ENCODE assay signal across 8 mouse cellular contexts in the genomic region with DNA sequence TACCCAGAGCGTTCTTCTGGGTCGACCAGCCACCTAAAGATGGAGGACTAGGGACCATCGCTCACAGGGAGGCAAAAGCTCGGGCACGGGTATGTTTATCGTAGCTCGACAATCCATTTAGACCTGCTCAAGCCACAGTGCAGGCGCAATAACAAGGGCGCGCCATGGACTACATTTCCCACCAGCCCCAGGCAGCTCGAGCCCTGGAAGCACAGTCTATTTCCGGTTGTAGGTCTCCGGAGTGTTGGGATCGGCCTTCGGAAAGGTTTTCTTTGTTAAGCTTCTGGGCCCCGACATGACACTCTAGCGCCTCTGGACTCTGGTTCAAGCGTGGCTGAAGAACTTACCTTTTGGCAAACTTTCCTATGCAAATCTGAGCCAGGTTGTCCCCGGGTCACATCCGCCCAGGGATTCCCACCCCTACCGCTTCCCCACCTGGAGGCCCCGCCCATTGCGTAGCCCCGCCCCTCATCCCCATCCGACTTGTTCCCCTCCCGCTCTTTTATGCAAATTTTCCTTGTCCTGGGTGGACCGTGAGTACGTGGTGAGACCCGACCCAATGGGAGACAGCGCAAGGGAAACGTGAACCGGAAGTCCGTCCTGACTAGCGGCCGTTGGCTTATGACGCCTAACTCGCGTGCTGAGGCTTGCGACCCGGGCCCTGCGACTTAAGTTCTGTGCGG. TPM values are rescaled to one million over a fixed set of nuclear protein-coding genes. Genes with fewer than 3 reads are reported as not detected.
DNase-seq lines count a peak whose midpoint lies in the region; ATAC-seq and TF ChIP-seq lines count a peak whose summit lies in the region.

A gene (plus strand): TSS at position 591 of the 683 bp plus-strand sequence.

- TF ChIP-seq CTCF in bone marrow, adult 2 months (IDR thresholded peaks at IDR 0.05; ENCODE audit: control insufficient read depth, insufficient read depth, low read length) = no peak
- TF ChIP-seq CTCF in midbrain, postnatal 0 days (IDR thresholded peaks at IDR 0.05) = no peak

- peak; percentile 100 for DNase-seq in 3T3-L1 (ENCODE audit: low read depth, low spot score)
- peak; percentile 94 for DNase-seq in heart, adult 8-10 months (ENCODE audit: low spot score)
- DNase-seq in kidney, adult 9 months = peak; percentile 96
- peak; percentile 98 for DNase-seq in limb, embryonic 14.5 days (ENCODE audit: low spot score)
- peak; percentile 99 for DNase-seq in midbrain, postnatal 0 days (ENCODE audit: low spot score)
- DNase-seq in spleen, postnatal 36 days (ENCODE audit: low spot score in 2 of 2) = peak; percentile 94 to 95

- peak within 1 kb of the TSS; percentile 88 for H3K27ac ChIP-seq in bone marrow, adult 2 months (ENCODE audit: control insufficient read depth, insufficient read depth, low read depth, low read length, poor library complexity)
- H3K27ac ChIP-seq in embryonic facial prominence, embryonic 15.5 days (replicated peaks) = peak within 1 kb of the TSS; percentile 94
- H3K27ac ChIP-seq in limb, embryonic 14.5 days (replicated peaks; ENCODE audit: low read depth, low read length) = peak within 1 kb of the TSS; percentile 90
- peak within 1 kb of the TSS; percentile 80 for H3K27ac ChIP-seq in midbrain, postnatal 0 days (ENCODE audit: low read depth, low read length)

- peaks cover 2% of the 10 kb centered on the region; the same call in 1 of the 2 replicates for H3K4me1 ChIP-seq in bone marrow, adult 2 months (ENCODE audit: control insufficient read depth, insufficient read depth, low read length)
- H3K4me1 ChIP-seq in embryonic facial prominence, embryonic 15.5 days = peaks cover 13% of the 10 kb centered on the region
- H3K4me1 ChIP-seq in limb, embryonic 14.5 days (ENCODE audit: control insufficient read depth, insufficient read depth, low read length) = peaks cover 17% of the 10 kb centered on the region
- H3K4me1 ChIP-seq in midbrain, postnatal 0 days (ENCODE audit: insufficient read depth, low read length) = peaks cover 10% of the 10 kb centered on the region; the same call in 1 of the 2 replicates

- peak; percentile 98 for ATAC-seq in embryonic facial prominence, embryonic 15.5 days (ENCODE audit: insufficient number of reproducible peaks, low FRiP score, low TSS enrichment, low read depth)
- peak; percentile 99 for ATAC-seq in limb, embryonic 14.5 days (ENCODE audit: low FRiP score, low read depth)
- peak; percentile 98 for ATAC-seq in midbrain, postnatal 0 days (ENCODE audit: low FRiP score)

- H3K4me2 ChIP-seq in embryonic facial prominence, embryonic 15.5 days (replicated peaks) = peak within 1 kb of the TSS; percentile 91
- peak within 1 kb of the TSS; percentile 85 for H3K4me2 ChIP-seq in limb, embryonic 14.5 days (replicated peaks; ENCODE audit: low read depth, low read length, severe bottlenecking)
- peak within 1 kb of the TSS; percentile 60 for H3K4me2 ChIP-seq in midbrain, postnatal 0 days (ENCODE audit: low read depth, low read length, poor library complexity, severe bottlenecking)

- no peaks in the 10 kb centered on the region for H3K27me3 ChIP-seq in embryonic facial prominence, embryonic 15.5 days
- H3K27me3 ChIP-seq in limb, embryonic 14.5 days (ENCODE audit: control insufficient read depth, insufficient read depth, low read length) = no peaks in the 10 kb centered on the region
- no peaks in the 10 kb centered on the region for H3K27me3 ChIP-seq in midbrain, postnatal 0 days (ENCODE audit: insufficient read depth, low read length)

- peak within 1 kb of the TSS; percentile 88 for H3K9ac ChIP-seq in embryonic facial prominence, embryonic 15.5 days
- H3K9ac ChIP-seq in limb, embryonic 14.5 days (ENCODE audit: low read depth, low read length, severe bottlenecking) = peak within 1 kb of the TSS; percentile 86
- peak within 1 kb of the TSS; percentile 54 for H3K9ac ChIP-seq in midbrain, postnatal 0 days (replicated peaks; ENCODE audit: low read length, poor library complexity, severe bottlenecking)

- WGBS in bone marrow, adult 2 months = 1% methylated on average over 42 of the region's 42 CpGs
- WGBS in embryonic facial prominence, embryonic 15.5 days = under 1% methylated on average over 42 of the region's 42 CpGs
- WGBS in limb, embryonic 14.5 days = under 1% methylated on average over 42 of the region's 42 CpGs
- WGBS in midbrain, postnatal 0 days = under 1% methylated on average over 42 of the region's 42 CpGs

- TF ChIP-seq POLR2A in bone marrow, adult 2 months (IDR thresholded peaks at IDR 0.05; ENCODE audit: borderline replicate concordance, control insufficient read depth, low read depth, low read length) = peak; percentile 83; the same call in 1 of the 2 replicates
- TF ChIP-seq POLR2A in limb, embryonic 14.5 days (IDR thresholded peaks at IDR 0.05; ENCODE audit: borderline replicate concordance, extremely low read depth, insufficient read depth, insufficient read length) = 0 out of 2 replicates have a peak, but pooled peaks have one; percentile 62

- H3K36me3 ChIP-seq in embryonic facial prominence, embryonic 15.5 days = peaks cover 28% of the 10 kb centered on the region
- peaks cover 30% of the 10 kb centered on the region for H3K36me3 ChIP-seq in limb, embryonic 14.5 days (ENCODE audit: control insufficient read depth, insufficient read depth, low read length)
- H3K36me3 ChIP-seq in midbrain, postnatal 0 days (ENCODE audit: insufficient read depth, low read length) = peaks cover 11% of the 10 kb centered on the region

- peaks cover 11% of the 10 kb centered on the region for H3K9me3 ChIP-seq in embryonic facial prominence, embryonic 15.5 days (replicated peaks)
- H3K9me3 ChIP-seq in limb, embryonic 14.5 days (ENCODE audit: control insufficient read depth, low read length) = peaks cover 9% of the 10 kb centered on the region
- peaks cover under 1% of the 10 kb centered on the region; the same call in 1 of the 2 replicates for H3K9me3 ChIP-seq in midbrain, postnatal 0 days (ENCODE audit: low read length)

- peak within 1 kb of the TSS; percentile 80 for H3K4me3 ChIP-seq in bone marrow, adult 2 months (replicated peaks; ENCODE audit: control insufficient read depth, low read depth, low read length)
- H3K4me3 ChIP-seq in embryonic facial prominence, embryonic 15.5 days (replicated peaks) = peak within 1 kb of the TSS; percentile 92
- peak within 1 kb of the TSS; percentile 87 for H3K4me3 ChIP-seq in limb, embryonic 14.5 days (replicated peaks; ENCODE audit: low read length)
- peak within 1 kb of the TSS; percentile 45 for H3K4me3 ChIP-seq in midbrain, postnatal 0 days (ENCODE audit: low read depth, low read length)

RNA-seq across cellular contexts. Expression of the gene that starts here (rescaled TPM):
- 11.9 and 14.8 TPM in 2 replicates for polyA plus RNA-seq in bone marrow, adult 2 months (2011; ENCODE audit: insufficient read depth, insufficient read length, low replicate concordance, missing spikeins)
- polyA plus RNA-seq in embryonic facial prominence, embryonic 15.5 days (2015; fragmentation: Nextera tagmentation; extraction: Ambion mirVana) = 44.9 and 53.9 TPM in 2 replicates
- 1 to 10 TPM; 6.9 to 8.4 (median 7.6) TPM for total RNA-seq in heart, adult 8-10 months (2022)
- polyA plus RNA-seq in limb, embryonic 14.5 days (2012; rRNA removed) = 14.6 and 16.2 TPM in 2 replicates
- polyA plus RNA-seq in limb, embryonic 14.5 days (2014; fragmentation: Nextera tagmentation; extraction: Ambion mirVana) = 27.6 and 27.8 TPM in 2 replicates
- 22.9 and 27.9 TPM in 2 replicates for total RNA-seq in midbrain, postnatal 0 days (2014; rRNA removed)
- polyA plus RNA-seq in midbrain, postnatal 0 days (2015; fragmentation: Nextera tagmentation; extraction: Ambion mirVana) = 36.2 and 39.4 TPM in 2 replicates

Comparison
In these comparisons a context has a peak if more than half of its experiments do, and no peak if none do; other contexts are left out.
1. Peak in every context shown above with its lines: DNase-seq, ATAC-seq, H3K4me3 ChIP-seq and H3K27ac ChIP-seq.